Mouse (Mus musculus): ENCODE results near the gene Fam207a.

DNA sequence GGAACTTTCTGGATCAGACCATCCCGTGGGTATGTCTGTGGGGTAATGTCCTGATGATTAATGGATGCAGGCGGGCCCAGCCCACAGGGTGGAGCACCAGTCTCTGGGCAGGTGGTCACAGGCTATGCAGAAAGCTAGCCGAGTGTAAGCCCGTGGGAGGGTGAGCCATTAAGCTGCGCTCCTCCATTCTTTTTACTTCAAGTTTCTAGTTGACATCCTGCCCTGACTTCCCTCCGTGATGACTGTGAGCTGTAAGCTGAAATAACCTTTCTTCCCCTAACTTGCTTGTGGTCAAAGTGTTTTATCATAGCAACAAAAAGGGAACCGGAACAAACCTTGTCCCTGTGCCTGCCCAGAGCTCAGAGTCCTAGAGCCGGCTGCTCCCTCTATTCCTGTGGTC is 21.1 kb upstream of the Fam207a start:
- TF ChIP-seq CTCF (IDR thresholded peaks at IDR 0.05; ENCODE audit: borderline replicate concordance, insufficient read depth, low read depth, low read length) (no peak), POLR2A (IDR thresholded peaks at IDR 0.05; ENCODE audit: borderline replicate concordance, insufficient read depth, low read length) (no peak)

Measured in cerebellum, adult 2 months (tissue).